Mouse (Mus musculus) gastrocnemius, postnatal 4 days (tissue): ENCODE results near the gene Podn. TPM values are rescaled to one million over a fixed set of nuclear protein-coding genes. Genes with fewer than 3 reads are reported as not detected.

Source experiments
- DNase-seq, 2 experiments: peaks; one replicate each; pipeline ENCODE4 v3.0.0; 2021 to 2022; ENCODE audit warnings: low spot score in 2 of 2, mixed read lengths in 2 of 2
- total RNA-seq, 2 experiments: library from RNA; stranded (reverse); gene quantifications; 2 replicates each; pipeline ENCODE4 v1.2.3; 2021

Gene Podn
- total RNA-seq, 2 experiments from 2014 or later: 5.9 to 9.8 TPM

- no peak for DNase-seq
These were observed 50.1 kb downstream of the Podn start for GRCm38 (mm10) chr4:108046136-108046535.

GRCm38 (mm10) chr4:108045136-108046107 lies 50.8 kb downstream of the Podn start:
- DNase-seq: no peak

GRCm38 (mm10) chr4:108037027-108037426 lies 59.2 kb downstream of the Podn start:
- DNase-seq: no peak

- no peak for DNase-seq
These were observed 63.0 kb downstream of the Podn start for GRCm38 (mm10) chr4:108033041-108033764.

- DNase-seq: no peak
These were observed 63.8 kb downstream of the Podn start for GRCm38 (mm10) chr4:108032352-108032849.

- DNase-seq: peak; percentile 48 to 71
These were observed 64.5 kb downstream of the Podn start for GRCm38 (mm10) chr4:108031502-108032351.

- no peak for DNase-seq
These were observed 65.2 kb downstream of the Podn start for GRCm38 (mm10) chr4:108030888-108031501.

GRCm38 (mm10) chr4:108026193-108026592 lies 70.1 kb downstream of the Podn start:
- no peak for DNase-seq

- DNase-seq: no peak
These were observed 71.0 kb downstream of the Podn start for GRCm38 (mm10) chr4:108025269-108025668.

- DNase-seq: peak in 1 of 2 experiments; percentile 69
These were observed 71.6 kb downstream of the Podn start for GRCm38 (mm10) chr4:108024641-108025040.

GRCm38 (mm10) chr4:108023186-108023585 lies 73.1 kb downstream of the Podn start:
- no peak for DNase-seq

GRCm38 (mm10) chr4:108020178-108020577 lies 76.1 kb downstream of the Podn start:
- DNase-seq: no peak

- DNase-seq: no peak
These were observed 77.0 kb downstream of the Podn start for GRCm38 (mm10) chr4:108018961-108019921.

- no peak for DNase-seq
These were observed 77.9 kb downstream of the Podn start for GRCm38 (mm10) chr4:108018241-108018923.

GRCm38 (mm10) chr4:108017839-108018238 lies 78.4 kb downstream of the Podn start:
- DNase-seq: no peak

- no peak for DNase-seq
These were observed 79.9 kb downstream of the Podn start for GRCm38 (mm10) chr4:108016321-108016720.

GRCm38 (mm10) chr4:108015067-108015765 lies 81.0 kb downstream of the Podn start:
- peak; percentile 37 to 38 for DNase-seq

- no peak for DNase-seq
These were observed 81.8 kb downstream of the Podn start for GRCm38 (mm10) chr4:108014466-108014865.
